Mouse (Mus musculus) midbrain, embryonic 13.5 days (tissue): ENCODE measurements at regions not wholly inside any gene's neighbourhood (a gene's known extent, or its start where the extent isn't known, plus 50 kb on each side); places are given as distances from the start of the nearest gene placed in this dataset.

Experiments
- ATAC-seq: fragments of 200-750 bp; cut with Nextera tagmentation; 2 replicates; pipeline ENCODE4 v1.8.0; 2017; ENCODE audit warnings: mild to moderate bottlenecking, moderate TSS enrichment, moderate library complexity
- H3K27ac ChIP-seq: fragments of 300-500 bp; sonication (generic); 2 replicates; pipeline ENCODE4 v1.5.1; 2015; ENCODE audit warnings: inconsistent platforms, mild to moderate bottlenecking, moderate library complexity
- H3K27me3 ChIP-seq: fragments of 300-500 bp; sonication (generic); 2 replicates; pipeline ENCODE4 v1.6.1; 2015; ENCODE audit warnings: mild to moderate bottlenecking, inconsistent platforms
- H3K36me3 ChIP-seq: fragments of 300-500 bp; sonication (generic); 2 replicates; pipeline ENCODE4 v1.6.1; 2015; ENCODE audit warnings: mild to moderate bottlenecking, inconsistent platforms
- H3K4me1 ChIP-seq: fragments of 300-500 bp; sonication (generic); replicated peaks from 2 replicates; pipeline ENCODE4 v1.6.1; 2015; ENCODE audit warnings: inconsistent platforms
- H3K4me2 ChIP-seq: fragments of 300-500 bp; sonication (generic); replicated peaks from 2 replicates; pipeline ENCODE4 v1.6.1; 2015; ENCODE audit warnings: moderate library complexity, mild to moderate bottlenecking, inconsistent platforms
- H3K4me3 ChIP-seq: fragments of 300-500 bp; sonication (generic); replicated peaks from 2 replicates; pipeline ENCODE4 v1.5.1; 2015; ENCODE audit warnings: mild to moderate bottlenecking, inconsistent platforms
- H3K9ac ChIP-seq: fragments of 300-500 bp; sonication (generic); replicated peaks from 2 replicates; pipeline ENCODE4 v1.6.1; 2015; ENCODE audit warnings: mild to moderate bottlenecking, inconsistent platforms
- H3K9me3 ChIP-seq: fragments of 300-500 bp; sonication (generic); 2 replicates; pipeline ENCODE4 v1.6.1; 2016; ENCODE audit warnings: mild to moderate bottlenecking, inconsistent platforms

DNA sequence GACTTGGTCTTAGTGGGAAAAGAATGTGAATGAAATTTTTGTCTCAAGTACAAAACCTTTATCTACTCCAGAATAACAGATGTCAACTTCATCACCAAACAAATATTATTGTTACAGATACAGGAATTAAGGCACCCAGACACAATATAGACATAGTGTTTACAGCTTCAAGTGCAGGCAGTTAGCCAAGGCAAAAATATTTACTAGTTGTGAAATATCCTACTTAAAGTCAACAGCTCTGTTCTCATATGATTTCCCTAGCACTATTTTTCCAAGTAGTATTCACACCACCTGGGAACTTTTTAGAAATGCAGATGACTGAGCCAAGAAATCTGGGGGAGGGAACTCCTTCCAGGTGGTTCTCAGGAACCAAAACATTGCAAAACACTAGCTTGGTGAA, 684.1 kb upstream of the Dppa4 start:
- ATAC-seq: no peak
- no peak overlapping the region for H3K27ac ChIP-seq

More for the DNA sequence above, 684.1 kb upstream of the Dppa4 start:
- no peaks in the 10 kb centered on the region for H3K4me1 ChIP-seq
- no peak overlapping the region for H3K9ac ChIP-seq
- H3K36me3 ChIP-seq: no peaks in the 10 kb centered on the region
- H3K27me3 ChIP-seq: no peaks in the 10 kb centered on the region
- H3K4me2 ChIP-seq: no peak overlapping the region
- H3K4me3 ChIP-seq: no peak overlapping the region
- no peaks in the 10 kb centered on the region for H3K9me3 ChIP-seq
